Mouse (Mus musculus) embryonic facial prominence, embryonic 14.5 days (tissue): ENCODE results near the gene Gm42957. TPM values are rescaled to one million over a fixed set of nuclear protein-coding genes. Genes with fewer than 3 reads are reported as not detected.
A peak's percentile ranks its signal among the peaks of the same experiment; 100 is the strongest.
"Not testable (repeated sequence)": the region's sequence is repeated elsewhere in the genome, so short reads cannot be mapped to it uniquely, and the experiment has no call there.

ENCODE experiments used
- ATAC-seq: fragments of 200-750 bp; cut with Nextera tagmentation; 2 replicates; pipeline ENCODE4 v1.8.0; 2017; ENCODE audit warnings: low read depth, moderate number of reproducible peaks, moderate TSS enrichment
- DNase-seq: peaks from one replicate; pipeline ENCODE4 v3.0.0-alpha.2; 2015; ENCODE audit warnings: low spot score
- H3K27ac ChIP-seq: fragments of 300-500 bp; sonication (generic); replicated peaks from 2 replicates; pipeline ENCODE4 v1.5.1; 2014; ENCODE audit warnings: low read depth, mild to moderate bottlenecking, low read length, moderate library complexity
- H3K27me3 ChIP-seq: fragments of 300-500 bp; sonication (generic); replicated peaks from 2 replicates; pipeline ENCODE4 v1.6.1; 2014; ENCODE audit warnings: low read length; ENCODE audit not compliant: control insufficient read depth, insufficient read depth
- H3K36me3 ChIP-seq: fragments of 300-500 bp; sonication (generic); 2 replicates; pipeline ENCODE4 v1.6.1; 2014; ENCODE audit warnings: low read length, mixed read lengths; ENCODE audit not compliant: control insufficient read depth, insufficient read depth
- H3K4me1 ChIP-seq: fragments of 300-500 bp; sonication (generic); 2 replicates; pipeline ENCODE4 v1.6.1; 2014; ENCODE audit warnings: antibody characterized with exemption, low read length; ENCODE audit not compliant: control insufficient read depth, insufficient read depth
- H3K4me2 ChIP-seq: fragments of 300-500 bp; sonication (generic); 2 replicates; pipeline ENCODE4 v1.6.1; 2014; ENCODE audit warnings: low read depth, mild to moderate bottlenecking, low read length, moderate library complexity, mixed read lengths
- H3K4me3 ChIP-seq: fragments of 300-500 bp; sonication (generic); 2 replicates; pipeline ENCODE4 v1.5.1; 2014; ENCODE audit warnings: low read depth, mild to moderate bottlenecking, low read length
- H3K9ac ChIP-seq: fragments of 300-500 bp; sonication (generic); 2 replicates; pipeline ENCODE4 v1.6.1; 2014; ENCODE audit warnings: low read depth, mild to moderate bottlenecking, low read length, moderate library complexity, mixed read lengths
- H3K9me3 ChIP-seq: fragments of 300-500 bp; sonication (generic); 2 replicates; pipeline ENCODE4 v1.6.1; 2016; ENCODE audit warnings: low read length; ENCODE audit not compliant: control insufficient read depth
- WGBS: fragments of 180-500 bp; shearing (Covaris S2); extraction: QIAGEN DNeasy Blood & Tissue Kit; methylation state at CpG from one replicate; pipeline ENCODE4 v1.1.7; 2014; 5-methylcytosine and 5-hydroxymethylcytosine counted together
- polyA plus RNA-seq: library from polyadenylated mRNA; unstranded; fragments of >200 nt; fragmentation: Nextera tagmentation; extraction: Ambion mirVana; gene quantifications from 2 replicates; pipeline ENCODE4 v1.2.1, GENCODE M21; 2014

The Gm42957 gene
- polyA plus RNA-seq, 1 experiment from 2014 or later = 0.33 TPM

DNA sequence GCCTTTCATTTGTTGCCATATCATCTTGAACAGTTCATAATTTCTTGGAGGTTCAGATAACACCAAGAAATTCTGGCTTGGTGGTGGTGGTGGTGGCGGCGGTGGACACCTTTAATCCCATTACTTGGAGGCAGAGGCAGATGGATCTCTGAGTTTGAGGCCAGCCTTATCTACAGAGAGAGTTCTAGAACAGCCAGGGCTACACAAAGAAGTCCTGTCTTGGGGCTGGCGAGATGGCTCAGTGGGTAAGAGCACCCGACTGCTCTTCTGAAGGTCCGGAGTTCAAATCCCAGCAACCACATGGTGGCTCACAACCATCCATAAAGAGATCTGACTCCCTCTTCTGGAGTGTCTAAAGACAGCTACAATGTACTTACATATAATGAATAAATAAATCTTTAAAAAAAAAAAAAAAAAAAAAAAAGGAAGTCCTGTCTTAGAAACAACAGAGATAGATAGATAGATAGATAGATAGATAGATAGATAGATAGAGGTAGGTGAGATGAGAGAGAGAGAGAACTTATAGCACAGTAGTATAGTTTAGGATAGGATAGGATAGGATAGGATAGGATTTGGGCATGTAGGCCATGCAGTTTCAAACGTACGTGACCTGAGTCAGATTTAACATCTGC is 30.6 kb downstream of the Gm42957 start:
- not testable (repeated sequence) for DNase-seq, H3K27ac ChIP-seq, H3K36me3 ChIP-seq, H3K9ac ChIP-seq, H3K4me3 ChIP-seq, ATAC-seq, H3K4me1 ChIP-seq, H3K27me3 ChIP-seq, H3K4me2 ChIP-seq, H3K9me3 ChIP-seq
- WGBS = 87% methylated on average over 7 of the region's 7 CpGs

DNA sequence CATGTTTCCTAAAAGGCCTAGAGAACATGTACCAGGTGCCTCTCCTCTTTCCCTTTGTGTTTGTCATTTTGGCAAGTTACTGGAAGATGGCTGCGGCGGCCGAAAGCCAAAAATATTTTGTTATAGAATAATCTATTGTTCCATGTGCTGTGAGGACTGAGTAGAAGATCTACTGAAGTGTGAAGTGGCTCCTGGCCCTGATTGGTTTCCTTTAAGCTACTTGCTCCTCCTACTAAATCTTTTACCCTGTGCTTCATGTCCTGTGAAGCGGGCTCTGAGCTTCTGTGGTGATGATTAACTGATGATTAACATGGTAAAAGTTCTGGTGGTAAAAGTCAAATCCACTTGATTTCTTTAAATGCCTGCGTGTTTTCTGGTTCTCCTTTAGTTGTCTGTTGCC is 31.6 kb downstream of the Gm42957 start:
- H3K9ac ChIP-seq = no peak overlapping the region
- ATAC-seq (no peak), DNase-seq (no peak)

DNA sequence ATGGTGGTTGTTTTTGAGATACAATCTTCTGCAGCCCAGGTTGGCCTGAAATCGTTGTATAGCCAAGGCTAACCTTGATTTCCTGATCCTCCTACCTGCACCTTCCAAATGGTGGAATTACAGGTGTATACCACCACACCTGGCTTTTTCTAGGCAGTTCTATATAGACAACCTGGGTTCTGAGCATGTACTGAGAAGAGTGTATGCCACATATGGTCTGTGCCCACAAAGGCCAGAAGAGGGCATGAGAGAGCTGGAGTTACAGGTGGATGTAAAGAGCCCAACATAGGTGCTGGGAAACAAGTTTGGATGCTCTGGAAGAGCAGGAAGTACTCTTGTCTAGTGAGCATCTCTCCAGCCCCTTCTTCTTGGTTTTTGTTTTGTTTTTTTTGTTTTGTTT is 32.0 kb downstream of the Gm42957 start:
- H3K9me3 ChIP-seq = no peaks in the 10 kb centered on the region
- WGBS = 34% methylated on average over 1 of the region's 1 CpGs

More for the DNA sequence above, 31.6 kb downstream of the Gm42957 start:
- no peaks in the 10 kb centered on the region for H3K36me3 ChIP-seq
- H3K27me3 ChIP-seq = no peaks in the 10 kb centered on the region
- 0 out of 2 replicates have a peak, but pooled peaks cover 9% of the 10 kb centered on the region for H3K4me1 ChIP-seq
- H3K4me3 ChIP-seq = no peak overlapping the region
- 90% methylated on average over 5 of the region's 5 CpGs for WGBS
- H3K9me3 ChIP-seq = no peaks in the 10 kb centered on the region
- H3K27ac ChIP-seq = no peak overlapping the region
- no peak overlapping the region for H3K4me2 ChIP-seq

DNA sequence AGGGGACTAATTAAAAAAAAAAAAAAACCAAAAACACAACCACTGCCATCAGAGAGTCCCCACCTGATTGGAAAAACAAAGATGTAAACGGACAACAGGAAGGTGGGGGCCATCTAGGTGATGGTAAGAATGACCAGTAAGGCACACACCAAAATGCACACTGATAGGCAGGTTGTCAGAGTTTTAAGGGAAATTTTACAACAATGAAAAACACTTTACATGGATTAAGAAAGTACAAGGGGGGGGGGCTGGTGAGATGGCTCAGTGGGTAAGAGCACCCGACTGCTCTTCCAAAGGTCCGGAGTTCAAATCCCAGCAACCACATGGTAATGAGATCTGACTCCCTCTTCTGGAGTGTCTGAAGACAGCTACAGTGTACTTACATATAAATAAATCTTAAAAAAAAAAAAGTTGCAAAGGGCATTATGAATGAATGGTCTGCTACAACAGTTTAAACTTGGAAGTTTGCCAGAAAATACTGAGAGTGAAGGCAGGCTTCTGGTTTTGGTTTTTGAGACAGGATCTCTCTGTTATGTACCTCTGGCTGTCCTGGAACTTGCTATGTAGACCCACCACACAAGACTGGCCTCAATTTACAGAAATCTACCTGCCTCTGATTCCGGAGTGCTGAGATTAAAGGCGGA is 33.3 kb downstream of the Gm42957 start:
- H3K4me3 ChIP-seq = no peak overlapping the region
- WGBS = 93% methylated on average over 5 of the region's 5 CpGs
- no peak overlapping the region for H3K9ac ChIP-seq
- no peak for ATAC-seq
- no peaks in the 10 kb centered on the region for H3K9me3 ChIP-seq
- H3K27me3 ChIP-seq = no peaks in the 10 kb centered on the region
- H3K36me3 ChIP-seq = no peaks in the 10 kb centered on the region
- DNase-seq = no peak
- no peak overlapping the region for H3K4me2 ChIP-seq
- H3K4me1 ChIP-seq = 0 out of 2 replicates have a peak, but pooled peaks cover 6% of the 10 kb centered on the region
- no peak overlapping the region for H3K27ac ChIP-seq

More for the DNA sequence above, 32.0 kb downstream of the Gm42957 start:
- Histone ChIP-seq H3K4me2 (no peak overlapping the region), H3K4me3 (no peak overlapping the region), H3K4me1 (0 out of 2 replicates have a peak, but pooled peaks cover 9% of the 10 kb centered on the region), H3K27ac (no peak overlapping the region), H3K36me3 (no peaks in the 10 kb centered on the region), H3K27me3 (no peaks in the 10 kb centered on the region), H3K9ac (no peak overlapping the region)
- ATAC-seq (no peak), DNase-seq (no peak)

DNA sequence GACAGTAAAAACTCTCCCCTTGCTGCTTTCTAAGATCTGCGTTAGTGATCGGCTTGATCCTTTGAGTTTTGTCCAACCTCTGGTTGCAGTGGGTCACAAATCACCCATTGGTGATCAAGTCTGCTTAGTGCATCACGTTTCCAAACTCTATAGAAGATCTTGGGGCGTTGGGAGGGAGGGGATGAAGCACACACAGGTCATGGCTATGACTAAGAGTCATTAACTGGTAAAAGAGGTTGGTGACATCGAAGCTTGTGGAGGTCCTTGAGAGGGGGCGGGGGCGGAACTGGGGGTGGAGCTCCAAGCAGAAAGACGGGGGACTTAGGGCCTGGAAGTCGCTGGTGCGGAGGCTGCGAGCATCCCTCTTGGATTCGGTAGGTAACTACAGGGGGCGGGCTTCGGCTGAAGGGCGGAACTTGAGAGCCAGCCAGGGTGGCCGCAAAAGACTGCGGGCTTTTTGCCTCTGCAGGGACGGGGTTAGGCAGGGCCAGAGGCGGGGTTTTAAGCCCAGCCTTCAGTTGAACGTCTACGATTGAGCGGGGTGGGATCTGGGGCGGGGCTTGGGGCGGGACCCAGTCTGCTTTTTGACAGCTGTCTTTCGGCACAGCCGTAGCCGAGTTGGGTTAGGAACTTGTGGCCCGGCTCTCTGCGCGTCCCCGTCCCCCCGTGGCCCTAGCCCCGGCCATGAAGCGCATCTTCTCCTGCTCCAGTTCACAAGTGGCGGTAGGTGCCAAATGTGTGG is 34.6 kb downstream of the Gm42957 start, which contains the start of gene Ankrd35:
Gene Ankrd35 (plus strand): TSS at position 405 of the 742 bp plus-strand sequence.
- H3K4me3 ChIP-seq = peak within 1 kb of the TSS; percentile 40
- H3K9me3 ChIP-seq = no peaks in the 10 kb centered on the region
- H3K4me1 ChIP-seq = peaks cover 9% of the 10 kb centered on the region
- no peaks in the 10 kb centered on the region for H3K36me3 ChIP-seq
- no peaks in the 10 kb centered on the region for H3K27me3 ChIP-seq
- peak within 1 kb of the TSS; percentile 37; the same call in 1 of the 2 replicates for H3K9ac ChIP-seq
- DNase-seq = peak; percentile 95
- H3K27ac ChIP-seq = no peak within 1 kb of the TSS
- 6% methylated on average over 29 of the region's 35 CpGs for WGBS
- peak; percentile 98 for ATAC-seq
- peak within 1 kb of the TSS; percentile 62 for H3K4me2 ChIP-seq

DNA sequence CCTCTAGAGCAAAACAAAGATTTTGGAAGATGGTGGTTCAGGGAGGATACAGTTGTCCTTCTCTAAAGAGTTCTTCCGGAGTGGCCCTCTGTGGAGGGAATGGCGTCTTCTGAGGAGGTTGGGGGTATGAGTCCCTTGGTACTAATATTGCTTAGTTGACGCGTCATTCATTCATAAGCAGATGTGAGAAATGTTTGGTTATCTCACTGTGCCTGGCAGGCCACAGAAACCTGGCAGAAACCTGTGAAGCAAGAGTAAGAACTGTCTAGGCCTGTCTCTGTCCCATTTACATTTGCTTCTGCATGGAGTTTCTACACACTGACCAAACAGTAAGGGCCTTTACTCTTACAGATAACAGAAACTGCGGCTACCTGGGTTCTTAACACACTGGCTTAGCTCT is 36.2 kb downstream of the Gm42957 start:
- ATAC-seq = no peak

DNA sequence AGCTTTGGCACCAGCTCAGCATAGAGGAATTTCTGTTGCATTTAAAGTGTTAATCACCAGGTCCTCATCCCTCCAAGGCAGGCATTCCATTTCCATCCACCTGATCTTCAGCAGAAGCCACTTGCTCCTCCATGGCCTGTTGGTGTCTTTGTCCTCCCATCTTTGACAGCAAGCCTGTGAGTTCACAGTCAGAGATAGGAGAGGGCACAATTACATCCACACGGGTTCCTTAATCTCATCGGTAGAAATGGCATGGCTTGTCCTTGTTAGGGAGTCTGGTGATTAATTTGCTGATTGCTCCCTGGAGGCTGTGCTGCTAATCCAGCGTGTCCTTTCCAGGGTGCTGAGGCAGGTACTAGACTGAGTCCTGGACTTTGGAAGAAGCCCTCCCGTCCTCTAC is 38.2 kb downstream of the Gm42957 start:
- 57% methylated on average over 4 of the region's 4 CpGs for WGBS
- Histone ChIP-seq H3K4me3 (no peak overlapping the region), H3K27me3 (no peaks in the 10 kb centered on the region), H3K9me3 (no peaks in the 10 kb centered on the region), H3K4me2 (no peak overlapping the region), H3K9ac (no peak overlapping the region), H3K4me1 (peaks cover 9% of the 10 kb centered on the region), H3K27ac (no peak overlapping the region), H3K36me3 (no peaks in the 10 kb centered on the region)
- DNase-seq (no peak), ATAC-seq (no peak)

More for the DNA sequence above, 36.2 kb downstream of the Gm42957 start:
- 95% methylated on average over 5 of the region's 5 CpGs for WGBS
- Histone ChIP-seq H3K4me2 (no peak overlapping the region), H3K9me3 (no peaks in the 10 kb centered on the region), H3K4me3 (no peak overlapping the region), H3K27ac (no peak overlapping the region), H3K9ac (no peak overlapping the region), H3K36me3 (no peaks in the 10 kb centered on the region), H3K27me3 (no peaks in the 10 kb centered on the region), H3K4me1 (peaks cover 9% of the 10 kb centered on the region)
- no peak for DNase-seq

DNA sequence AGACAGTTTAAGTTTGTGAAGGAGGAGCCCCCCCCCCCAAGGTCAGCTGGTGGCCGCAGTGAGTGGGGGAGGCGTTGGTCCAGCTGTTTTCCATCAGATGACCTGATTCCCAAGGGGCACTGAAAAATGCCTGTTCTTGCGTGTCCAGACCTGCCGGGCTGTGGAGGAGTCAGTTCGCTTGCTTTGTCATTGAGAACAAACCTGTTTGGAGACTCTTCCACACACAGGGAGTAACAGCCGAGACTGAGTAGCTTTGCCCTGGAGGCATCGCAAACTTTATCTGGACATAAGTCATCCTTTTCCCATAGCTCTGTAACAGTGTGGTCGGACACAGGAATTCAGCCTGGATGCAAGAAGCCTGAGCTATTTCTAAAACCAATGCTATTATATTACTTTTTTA is 39.2 kb downstream of the Gm42957 start:
- H3K4me1 ChIP-seq = peaks cover 9% of the 10 kb centered on the region
- 10% methylated on average over 8 of the region's 8 CpGs for WGBS
- no peaks in the 10 kb centered on the region for H3K9me3 ChIP-seq
- peak overlapping the region; percentile 50 for H3K27ac ChIP-seq
- H3K9ac ChIP-seq = no peak overlapping the region
- H3K4me3 ChIP-seq = no peak overlapping the region
- DNase-seq (peak; percentile 67), ATAC-seq (no peak)
- no peaks in the 10 kb centered on the region for H3K27me3 ChIP-seq
- no peaks in the 10 kb centered on the region for H3K36me3 ChIP-seq
- H3K4me2 ChIP-seq = peak overlapping the region; percentile 25; the same call in 1 of the 2 replicates
